Mouse (Mus musculus): ENCODE measurements around the gene Znfx1. TPM values are rescaled to one million over a fixed set of nuclear protein-coding genes. Genes with fewer than 3 reads are reported as not detected.
A peak's percentile ranks its signal among the peaks of the same experiment; 100 is the strongest.
"Not testable (repeated sequence)": the region's sequence is repeated elsewhere in the genome, so short reads cannot be mapped to it uniquely, and the experiment has no call there.

Gene Znfx1
- polyA plus RNA-seq, 1 experiment from 2014 or later, result 128 TPM

- H3K79me2 ChIP-seq (ENCODE audit: inconsistent target), result peaks cover 94% of the 10 kb centered on the region
- H3K27ac ChIP-seq, result no peak overlapping the region
- H3K4me3 ChIP-seq (ENCODE audit: inconsistent target), result no peak overlapping the region
- WGBS (ENCODE audit: missing documents), result 99% methylated on average over 9 of the region's 10 CpGs
- H3K36me3 ChIP-seq (ENCODE audit: inconsistent target), result peaks cover 89% of the 10 kb centered on the region
Measured at GRCm38 (mm10) chr2:167048223-167048622, 14.6 kb downstream of the Znfx1 start.

- no peak overlapping the region for H3K27ac ChIP-seq
Measured at GRCm38 (mm10) chr2:167043400-167044121, 19.3 kb downstream of the Znfx1 start.

GRCm38 (mm10) chr2:167039386-167039785 lies 23.4 kb downstream of the Znfx1 start:
- Histone ChIP-seq H3K27ac (no peak overlapping the region), H3K4me3 (ENCODE audit: inconsistent target) (no peak overlapping the region), H3K79me2 (ENCODE audit: inconsistent target) (peaks cover 62% of the 10 kb centered on the region; the same call in 1 of the 2 replicates), H3K36me3 (ENCODE audit: inconsistent target) (peaks cover 95% of the 10 kb centered on the region)
- WGBS (ENCODE audit: missing documents), result 98% methylated on average over 8 of the region's 8 CpGs

More at GRCm38 (mm10) chr2:167043400-167044121, 19.3 kb downstream of the Znfx1 start:
- 95% methylated on average over 10 of the region's 12 CpGs for WGBS (ENCODE audit: missing documents)
- Histone ChIP-seq H3K4me3 (ENCODE audit: inconsistent target) (no peak overlapping the region), H3K79me2 (ENCODE audit: inconsistent target) (peaks cover 94% of the 10 kb centered on the region), H3K36me3 (ENCODE audit: inconsistent target) (peaks cover 95% of the 10 kb centered on the region)

- H3K79me2 ChIP-seq (ENCODE audit: inconsistent target), result peaks cover 55% of the 10 kb centered on the region; the same call in 1 of the 2 replicates
- 90% methylated on average over 7 of the region's 7 CpGs for WGBS (ENCODE audit: missing documents)
- no peak overlapping the region for H3K4me3 ChIP-seq (ENCODE audit: inconsistent target)
- peaks cover 88% of the 10 kb centered on the region for H3K36me3 ChIP-seq (ENCODE audit: inconsistent target)
- H3K27ac ChIP-seq, result no peak overlapping the region
Measured at GRCm38 (mm10) chr2:167038716-167039115, 24.1 kb downstream of the Znfx1 start.

- WGBS (ENCODE audit: missing documents), result 94% methylated on average over 6 of the region's 6 CpGs
- H3K4me3 ChIP-seq (ENCODE audit: inconsistent target), result no peak overlapping the region
- H3K27ac ChIP-seq, result no peak overlapping the region
- H3K36me3 ChIP-seq (ENCODE audit: inconsistent target), result peaks cover 84% of the 10 kb centered on the region
- peaks cover 51% of the 10 kb centered on the region; the same call in 1 of the 2 replicates for H3K79me2 ChIP-seq (ENCODE audit: inconsistent target)
Measured at GRCm38 (mm10) chr2:167038297-167038696, 24.5 kb downstream of the Znfx1 start.

- H3K36me3 ChIP-seq (ENCODE audit: inconsistent target), result peaks cover 78% of the 10 kb centered on the region
- no peak overlapping the region for H3K27ac ChIP-seq
- 96% methylated on average over 11 of the region's 12 CpGs for WGBS (ENCODE audit: missing documents)
- no peak overlapping the region for H3K4me3 ChIP-seq (ENCODE audit: inconsistent target)
- peaks cover 45% of the 10 kb centered on the region; the same call in 1 of the 2 replicates for H3K79me2 ChIP-seq (ENCODE audit: inconsistent target)
Measured at GRCm38 (mm10) chr2:167037710-167038109, 25.1 kb downstream of the Znfx1 start.

GRCm38 (mm10) chr2:167030507-167030906 lies 32.3 kb downstream of the Znfx1 start:
- no peak overlapping the region for H3K4me3 ChIP-seq (ENCODE audit: inconsistent target)
- no peak overlapping the region for H3K27ac ChIP-seq
- WGBS (ENCODE audit: missing documents), result 94% methylated on average over 4 of the region's 4 CpGs
- H3K36me3 ChIP-seq (ENCODE audit: inconsistent target), result peaks cover 51% of the 10 kb centered on the region
- no peaks in the 10 kb centered on the region for H3K79me2 ChIP-seq (ENCODE audit: inconsistent target)

GRCm38 (mm10) chr2:167028553-167028952 lies 34.3 kb downstream of the Znfx1 start:
- H3K4me3 ChIP-seq (ENCODE audit: inconsistent target), result no peak overlapping the region
- H3K27ac ChIP-seq, result no peak overlapping the region
- WGBS (ENCODE audit: missing documents), result 95% methylated on average over 7 of the region's 7 CpGs
- H3K79me2 ChIP-seq (ENCODE audit: inconsistent target), result no peaks in the 10 kb centered on the region
- peaks cover 59% of the 10 kb centered on the region for H3K36me3 ChIP-seq (ENCODE audit: inconsistent target)

GRCm38 (mm10) chr2:167019396-167019795 lies 43.4 kb downstream of the Znfx1 start:
- peaks cover 48% of the 10 kb centered on the region for H3K36me3 ChIP-seq (ENCODE audit: inconsistent target)
- no peak overlapping the region for H3K27ac ChIP-seq
- peaks cover 33% of the 10 kb centered on the region for H3K79me2 ChIP-seq (ENCODE audit: inconsistent target)
- WGBS (ENCODE audit: missing documents), result 93% methylated on average over 10 of the region's 10 CpGs
- no peak overlapping the region for H3K4me3 ChIP-seq (ENCODE audit: inconsistent target)

- Histone ChIP-seq H3K27ac (0 out of 2 replicates have a peak overlapping the region, but pooled peaks have one; percentile 25), H3K36me3 (ENCODE audit: inconsistent target) (peaks cover 13% of the 10 kb centered on the region), H3K79me2 (ENCODE audit: inconsistent target) (peaks cover 33% of the 10 kb centered on the region), H3K4me3 (ENCODE audit: inconsistent target) (peak overlapping the region; percentile 88)
- under 1% methylated on average over 21 of the region's 21 CpGs for WGBS (ENCODE audit: missing documents)
Measured at GRCm38 (mm10) chr2:167015382-167015718, 47.5 kb downstream of the Znfx1 start.

GRCm38 (mm10) chr2:167014702-167015381 lies 48.0 kb downstream of the Znfx1 start, which contains the start of gene Ddx27:
Gene Ddx27, plus strand, starts transcription at chr2:167015193.
- Histone ChIP-seq H3K4me3 (ENCODE audit: inconsistent target) (peak within 1 kb of the TSS; percentile 88), H3K27ac (peak within 1 kb of the TSS; percentile 49), H3K36me3 (ENCODE audit: inconsistent target) (peaks cover 8% of the 10 kb centered on the region), H3K79me2 (ENCODE audit: inconsistent target) (peaks cover 33% of the 10 kb centered on the region)
- 2% methylated on average over 37 of the region's 37 CpGs for WGBS (ENCODE audit: missing documents)

GRCm38 (mm10) chr2:167010546-167010945 lies 52.3 kb downstream of the Znfx1 start:
- no peaks in the 10 kb centered on the region for H3K36me3 ChIP-seq (ENCODE audit: inconsistent target)
- H3K27ac ChIP-seq, result no peak overlapping the region
- WGBS (ENCODE audit: missing documents), result 89% methylated on average over 3 of the region's 3 CpGs
- H3K79me2 ChIP-seq (ENCODE audit: inconsistent target), result peaks cover 4% of the 10 kb centered on the region
- H3K4me3 ChIP-seq (ENCODE audit: inconsistent target), result no peak overlapping the region

GRCm38 (mm10) chr2:167009483-167009882 lies 53.3 kb downstream of the Znfx1 start:
- 83% methylated on average over 3 of the region's 4 CpGs for WGBS (ENCODE audit: missing documents)
- no peaks in the 10 kb centered on the region for H3K79me2 ChIP-seq (ENCODE audit: inconsistent target)
- no peaks in the 10 kb centered on the region for H3K36me3 ChIP-seq (ENCODE audit: inconsistent target)
- no peak overlapping the region for H3K4me3 ChIP-seq (ENCODE audit: inconsistent target)
- no peak overlapping the region for H3K27ac ChIP-seq

- not testable (repeated sequence) for H3K36me3 ChIP-seq (ENCODE audit: inconsistent target); H3K27ac ChIP-seq; H3K4me3 ChIP-seq (ENCODE audit: inconsistent target); H3K79me2 ChIP-seq (ENCODE audit: inconsistent target)
- WGBS (ENCODE audit: missing documents), result 45% methylated on average over 4 of the region's 4 CpGs
Measured at GRCm38 (mm10) chr2:167007565-167007964, 55.2 kb downstream of the Znfx1 start.

GRCm38 (mm10) chr2:167007001-167007491 lies 55.8 kb downstream of the Znfx1 start:
- Histone ChIP-seq H3K79me2 (ENCODE audit: inconsistent target) (no peaks in the 10 kb centered on the region), H3K4me3 (ENCODE audit: inconsistent target) (no peak overlapping the region), H3K36me3 (ENCODE audit: inconsistent target) (no peaks in the 10 kb centered on the region), H3K27ac (no peak overlapping the region)
- 55% methylated on average over 13 of the region's 13 CpGs for WGBS (ENCODE audit: missing documents)
